Mouse (Mus musculus) left cerebral cortex, adult 18-20 months (tissue): ENCODE measurements around the gene Galc. TPM values are rescaled to one million over a fixed set of nuclear protein-coding genes. Genes with fewer than 3 reads are reported as not detected.
A peak's percentile ranks its signal among the peaks of the same experiment; 100 is the strongest.

ENCODE experiments used
- DNase-seq, 2 experiments: peaks; one replicate each; pipeline ENCODE4 v3.0.0; 2021 to 2022; ENCODE audit warnings: low spot score in 2 of 2, mixed read lengths in 1 of 2
- total RNA-seq, 2 experiments: library from RNA; stranded (reverse); gene quantifications; 2 replicates each; pipeline ENCODE4 v1.2.3; 2021

The Galc gene
- total RNA-seq, 2 experiments from 2014 or later = 20.8 to 22.3 TPM

DNA sequence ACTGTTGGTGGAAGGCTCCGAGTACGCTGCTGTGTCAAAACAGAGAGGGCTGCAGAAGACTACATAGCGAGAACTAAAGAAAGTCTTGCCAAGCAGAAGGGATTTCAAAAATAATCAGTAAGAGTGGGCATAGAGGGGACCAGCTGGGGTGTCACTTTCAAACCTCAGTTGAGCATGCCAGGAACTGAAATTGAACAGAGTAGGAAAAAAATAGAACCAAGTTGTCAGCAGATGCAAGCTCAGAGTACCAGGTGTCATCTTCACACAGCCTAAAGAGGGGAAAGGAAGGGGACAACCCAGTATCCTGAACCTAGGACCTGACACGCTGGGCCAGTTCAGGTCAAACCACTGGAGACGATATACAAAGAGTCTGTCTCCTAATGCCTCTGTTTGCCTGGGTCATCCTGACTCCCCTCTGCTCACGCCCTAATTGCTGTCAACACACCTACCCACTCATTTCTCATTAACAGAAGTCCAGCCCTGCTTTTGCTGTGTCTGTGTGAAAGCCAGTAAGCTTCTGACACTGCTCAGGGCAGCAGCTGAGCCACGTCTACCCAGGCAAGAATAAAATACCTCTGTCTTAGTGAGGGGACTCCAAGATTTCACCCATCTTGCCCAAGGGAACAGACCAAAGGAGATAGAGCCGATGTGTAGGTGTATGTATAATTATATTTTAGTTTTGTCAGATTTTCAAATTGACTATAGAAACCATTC lies 71.9 kb downstream of the Galc start:
- DNase-seq = peak; percentile 26 to 51

DNA sequence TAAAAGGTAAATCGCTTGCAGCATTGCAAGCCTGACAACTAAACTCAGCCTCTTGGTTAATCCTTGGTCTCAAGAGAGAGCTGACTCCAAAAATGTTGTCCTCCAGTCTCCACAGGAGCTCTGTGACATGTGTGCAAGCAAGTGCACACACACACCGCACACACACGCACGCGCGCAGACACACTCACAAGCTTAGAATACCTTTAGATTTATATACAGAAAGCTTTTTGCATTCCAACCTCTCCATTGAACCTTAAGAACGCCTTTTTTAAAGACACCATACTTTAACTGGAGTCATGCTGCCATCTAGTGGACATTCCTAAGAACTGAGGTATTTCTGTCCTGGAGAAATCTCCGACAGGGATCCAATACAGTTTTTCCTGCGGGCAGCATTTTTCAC lies 77.5 kb downstream of the Galc start:
- DNase-seq = peak; percentile 54 to 56

DNA sequence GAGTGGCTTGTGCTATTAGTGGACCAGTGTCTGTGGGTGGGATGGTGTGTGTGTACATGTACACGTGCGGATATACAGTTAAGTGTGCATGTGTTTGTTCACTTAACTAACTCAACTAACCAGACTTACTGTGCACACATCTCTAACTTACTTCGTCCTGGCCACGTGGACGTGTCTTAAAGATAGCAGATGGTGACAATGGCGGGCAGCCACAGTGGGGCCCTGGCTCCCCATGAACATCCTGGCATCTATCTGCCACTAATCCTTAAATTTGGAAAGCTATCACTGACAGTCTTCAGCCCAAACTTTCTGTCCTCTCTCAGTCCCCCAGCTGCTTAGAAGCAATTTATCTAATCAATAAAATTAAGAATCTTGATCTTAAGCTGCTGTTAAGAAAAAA lies 78.5 kb downstream of the Galc start:
- DNase-seq = no peak

DNA sequence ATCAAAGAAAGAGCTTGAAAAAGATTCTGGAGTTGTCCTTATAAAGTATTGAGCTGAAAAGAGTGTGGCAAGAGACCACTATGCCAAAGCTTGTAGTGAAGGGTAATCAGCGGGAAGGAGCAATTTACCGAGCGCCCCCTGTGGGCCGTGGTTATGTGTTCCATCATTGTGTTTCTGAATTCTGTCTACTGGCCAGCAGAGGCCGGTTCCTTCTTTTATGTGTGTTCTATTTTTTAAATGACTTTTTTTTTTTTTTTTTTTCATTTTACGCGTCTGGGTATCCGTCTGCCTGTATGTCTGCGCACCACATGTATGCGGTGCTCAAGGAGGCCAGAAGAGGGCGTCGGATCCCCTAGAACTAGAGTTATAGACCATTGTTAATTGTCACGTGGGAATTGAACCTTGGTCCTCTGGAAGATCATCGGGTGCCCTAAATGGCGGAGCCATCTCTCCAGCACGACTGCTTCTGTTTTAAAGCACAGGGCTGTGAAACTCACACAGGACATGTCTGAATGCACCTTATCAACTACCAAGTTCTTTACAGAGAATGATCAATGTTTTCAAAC lies 78.9 kb downstream of the Galc start:
- DNase-seq = no peak

DNA sequence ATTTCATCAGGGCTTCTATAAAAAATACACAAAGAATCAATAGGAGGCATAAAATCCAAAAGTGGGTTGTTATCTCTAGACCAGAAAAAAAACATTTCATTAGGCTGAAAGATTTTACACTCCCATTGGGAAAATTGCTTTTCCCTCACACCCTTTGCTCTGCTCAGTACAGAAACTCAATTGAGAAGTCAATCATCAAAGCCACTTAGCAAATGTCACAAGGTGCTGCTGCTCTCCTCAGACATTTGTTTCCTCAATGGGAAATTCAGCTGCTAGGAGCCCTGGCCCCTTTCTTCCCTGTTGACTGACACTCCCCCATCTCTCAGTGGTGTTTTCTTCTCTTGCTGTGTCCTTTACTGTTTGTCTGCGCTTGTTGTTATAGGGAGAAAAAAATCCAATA lies 79.8 kb downstream of the Galc start:
- no peak for DNase-seq

DNA sequence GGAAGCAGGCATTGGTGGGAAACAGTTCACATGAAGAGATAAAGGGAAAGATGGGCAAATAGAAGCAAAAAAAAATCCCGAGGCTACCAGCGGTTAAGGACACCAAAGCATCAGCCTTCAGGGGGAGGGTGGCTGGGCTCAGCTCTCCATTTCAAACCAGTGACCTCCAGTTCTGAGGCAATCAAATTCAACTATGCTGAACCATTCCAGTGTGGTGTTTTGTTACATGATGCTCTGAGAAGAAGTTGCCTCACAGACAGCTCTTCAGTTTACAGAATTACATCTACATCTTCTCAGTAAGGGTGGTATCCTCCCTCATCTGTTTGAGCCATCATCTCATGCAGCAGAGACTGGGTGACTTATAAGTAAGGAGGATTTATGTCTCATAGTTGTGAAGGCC lies 82.6 kb downstream of the Galc start:
- DNase-seq = no peak

DNA sequence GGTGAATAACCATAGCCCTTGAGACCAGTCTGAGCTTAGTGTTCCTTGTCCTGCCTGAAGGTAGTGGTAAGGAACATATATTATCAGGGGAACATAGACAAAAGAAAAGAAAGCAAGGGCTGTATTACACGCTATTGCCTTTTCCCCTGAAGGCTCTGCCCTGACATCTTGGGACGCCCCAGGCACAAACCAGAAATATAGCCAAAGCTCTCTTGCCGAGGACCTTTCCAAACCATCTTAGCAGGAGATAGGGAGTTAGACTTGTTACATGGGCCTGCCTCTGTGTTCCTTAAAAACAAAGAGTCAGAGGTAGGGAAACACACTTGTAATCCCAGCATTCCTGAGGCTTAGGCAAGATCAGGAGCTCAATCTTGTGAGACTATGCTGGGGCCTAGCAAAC lies 97.4 kb downstream of the Galc start:
- DNase-seq = no peak

DNA sequence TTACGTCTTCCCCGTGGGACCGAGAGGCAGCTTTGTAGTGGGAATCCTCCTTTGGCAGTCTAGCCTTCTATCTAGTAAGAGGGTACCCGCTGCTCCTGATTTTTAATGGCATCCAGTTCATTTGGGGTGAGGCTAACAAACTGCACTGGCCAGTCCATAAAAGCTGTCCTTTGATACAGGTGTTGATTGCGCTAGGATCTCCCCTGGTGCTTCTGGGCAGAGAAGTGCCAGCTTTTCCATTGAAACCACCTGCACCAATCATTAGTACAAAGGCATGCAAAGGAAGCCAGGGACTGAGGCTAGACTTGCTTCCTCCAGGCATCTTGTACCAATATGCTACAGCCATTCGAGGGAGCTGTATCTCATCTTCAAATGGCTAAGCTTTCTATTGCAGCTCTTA lies 98.4 kb downstream of the Galc start:
- DNase-seq = no peak

Other genes with a start within 250 kb of the Galc start
- gene Gpr65, start 9.2 kb upstream of the Galc start, total RNA-seq = not detected